Mouse (Mus musculus): ENCODE results near the gene Ralgps1. TPM values are rescaled to one million over a fixed set of nuclear protein-coding genes. Genes with fewer than 3 reads are reported as not detected.

The Ralgps1 gene
- polyA plus RNA-seq, 1 experiment from 2014 or later, result 13.7 TPM

GRCm38 (mm10) chr2:33349081-33349480 lies 22.2 kb downstream of the Ralgps1 start:
- ChIA-PET CTCF (interaction anchor here (0.7 to 6.3 kb wide), 21 partner anchors 11 to 272 kb away, joined by 3 to 65 read pairs (median 4); partner anchors contain the start of genes Angptl2 and Garnl3), POLR2A (interaction anchor here (0.6 to 1.3 kb wide), 3 partner anchors 22 to 192 kb away, joined by 3 to 5 read pairs (median 3); no protein-coding TSS in a partner anchor)
- ATAC-seq (peak; percentile 50), DNase-seq (ENCODE audit: low read depth, low spot score) (peak; percentile 89)
- no peaks in the 10 kb centered on the region for H3K27me3 ChIP-seq
- no peak for TF ChIP-seq CTCF (IDR thresholded peaks at IDR 0.05)
- in situ Hi-C loops (cut with MboI; ENCODE audit: low pct_unique_long_range_greater_than_20kb), result loop anchor here (5.0 kb wide), 1 partner anchor 192 kb away; no protein-coding TSS in a partner anchor

- in situ Hi-C loops (cut with MboI; ENCODE audit: low pct_unique_long_range_greater_than_20kb), result loop anchor here (5.0 kb wide), 1 partner anchor 191 kb away; no protein-coding TSS in a partner anchor
- no peak for ATAC-seq
- CTCF ChIA-PET, result interaction anchor here (0.7 to 6.3 kb wide), 20 partner anchors 12 to 365 kb away, joined by 3 to 65 read pairs (median 4); partner anchors contain the start of gene Angptl2
- no peak for DNase-seq (ENCODE audit: low read depth, low spot score)
- POLR2A ChIA-PET, result no interaction called here
- H3K27me3 ChIP-seq, result no peaks in the 10 kb centered on the region
- no peak for TF ChIP-seq CTCF (IDR thresholded peaks at IDR 0.05)
Observed at GRCm38 (mm10) chr2:33348260-33348659, 23.0 kb downstream of the Ralgps1 start.

- TF ChIP-seq CTCF (IDR thresholded peaks at IDR 0.05), result no peak
- in situ Hi-C loops (cut with MboI; ENCODE audit: low pct_unique_long_range_greater_than_20kb), result loop anchor here (5.0 kb wide), 1 partner anchor 190 kb away; no protein-coding TSS in a partner anchor
- ChIA-PET POLR2A (no interaction called here), CTCF (interaction anchor here (0.7 to 6.3 kb wide), 20 partner anchors 13 to 364 kb away, joined by 3 to 65 read pairs (median 4); partner anchors contain the start of gene Angptl2)
- ATAC-seq (no peak), DNase-seq (ENCODE audit: low read depth, low spot score) (no peak)
- H3K27me3 ChIP-seq, result no peaks in the 10 kb centered on the region
Observed at GRCm38 (mm10) chr2:33347607-33348006, 23.7 kb downstream of the Ralgps1 start.

- CTCF ChIA-PET, result interaction anchor here (0.7 to 6.3 kb wide), 8 partner anchors 14 to 190 kb away, joined by 3 to 65 read pairs (median 20); no protein-coding TSS in a partner anchor
Observed at GRCm38 (mm10) chr2:33346749-33347148, 24.5 kb downstream of the Ralgps1 start.

GRCm38 (mm10) chr2:33345956-33346355 lies 25.3 kb downstream of the Ralgps1 start:
- ATAC-seq (no peak), DNase-seq (ENCODE audit: low read depth, low spot score) (no peak)
- in situ Hi-C loops (cut with MboI; ENCODE audit: low pct_unique_long_range_greater_than_20kb), result loop anchor here (5.0 kb wide), 1 partner anchor 189 kb away; no protein-coding TSS in a partner anchor
- no peak for TF ChIP-seq CTCF (IDR thresholded peaks at IDR 0.05)
- no peaks in the 10 kb centered on the region for H3K27me3 ChIP-seq
- CTCF ChIA-PET, result interaction anchor here (5.0 kb wide), 1 partner anchor 189 kb away, joined by 65 read pairs; no protein-coding TSS in a partner anchor
- POLR2A ChIA-PET, result no interaction called here

More at GRCm38 (mm10) chr2:33346749-33347148, 24.5 kb downstream of the Ralgps1 start:
- no peak for TF ChIP-seq CTCF (IDR thresholded peaks at IDR 0.05)
- DNase-seq (ENCODE audit: low read depth, low spot score) (no peak), ATAC-seq (no peak)
- H3K27me3 ChIP-seq, result no peaks in the 10 kb centered on the region
- in situ Hi-C loops (cut with MboI; ENCODE audit: low pct_unique_long_range_greater_than_20kb), result loop anchor here (5.0 kb wide), 1 partner anchor 189 kb away; no protein-coding TSS in a partner anchor
- POLR2A ChIA-PET, result interaction anchor here (0.9 to 1.0 kb wide), 2 partner anchors 18 to 32 kb away, joined by 3 to 4 read pairs; no protein-coding TSS in a partner anchor

GRCm38 (mm10) chr2:33345475-33345874 lies 25.8 kb downstream of the Ralgps1 start:
- DNase-seq (ENCODE audit: low read depth, low spot score), result no peak
- TF ChIP-seq CTCF (IDR thresholded peaks at IDR 0.05), result no peak
- ChIA-PET CTCF (interaction anchor here (1.0 kb wide), 2 partner anchors 26 to 191 kb away, joined by 3 read pairs; no protein-coding TSS in a partner anchor), POLR2A (no interaction called here)
- H3K27me3 ChIP-seq, result no peaks in the 10 kb centered on the region
- no peak for ATAC-seq
- in situ Hi-C loops (cut with MboI; ENCODE audit: low pct_unique_long_range_greater_than_20kb), result loop anchor here (5.0 kb wide), 1 partner anchor 188 kb away; no protein-coding TSS in a partner anchor

- POLR2A ChIA-PET, result interaction anchor here (1.0 kb wide), 1 partner anchor 24 kb away, joined by 3 read pairs; no protein-coding TSS in a partner anchor
- CTCF ChIA-PET, result interaction anchor here (2.5 kb wide), 1 partner anchor 188 kb away, joined by 6 read pairs; no protein-coding TSS in a partner anchor
- ATAC-seq (no peak), DNase-seq (ENCODE audit: low read depth, low spot score) (no peak)
- H3K27me3 ChIP-seq, result no peaks in the 10 kb centered on the region
- no peak for TF ChIP-seq CTCF (IDR thresholded peaks at IDR 0.05)
- in situ Hi-C loops (cut with MboI; ENCODE audit: low pct_unique_long_range_greater_than_20kb), result no loop called here
Observed at GRCm38 (mm10) chr2:33343413-33343812, 27.9 kb downstream of the Ralgps1 start.

GRCm38 (mm10) chr2:33342148-33342547 lies 29.1 kb downstream of the Ralgps1 start:
- POLR2A ChIA-PET, result interaction anchor here (0.7 kb wide), 1 partner anchor 840 kb away, joined by 7 read pairs; no protein-coding TSS in a partner anchor
- DNase-seq (ENCODE audit: low read depth, low spot score), result no peak

GRCm38 (mm10) chr2:33335789-33336188 lies 35.5 kb downstream of the Ralgps1 start:
- no peak for TF ChIP-seq CTCF (IDR thresholded peaks at IDR 0.05)
- POLR2A ChIA-PET, result no interaction called here
- in situ Hi-C loops (cut with MboI; ENCODE audit: low pct_unique_long_range_greater_than_20kb), result no loop called here
- H3K27me3 ChIP-seq, result no peaks in the 10 kb centered on the region
- CTCF ChIA-PET, result interaction anchor here (1.2 kb wide), 1 partner anchor 14 kb away, joined by 4 read pairs; no protein-coding TSS in a partner anchor
- ATAC-seq, result no peak
- DNase-seq (ENCODE audit: low read depth, low spot score), result no peak

More at GRCm38 (mm10) chr2:33342148-33342547, 29.1 kb downstream of the Ralgps1 start:
- ATAC-seq, result no peak
- CTCF ChIA-PET, result interaction anchor here (1.4 to 2.5 kb wide), 3 partner anchors 9 to 187 kb away, joined by 3 to 6 read pairs (median 6); no protein-coding TSS in a partner anchor
- in situ Hi-C loops (cut with MboI; ENCODE audit: low pct_unique_long_range_greater_than_20kb), result no loop called here
- no peak for TF ChIP-seq CTCF (IDR thresholded peaks at IDR 0.05)
- no peaks in the 10 kb centered on the region for H3K27me3 ChIP-seq

GRCm38 (mm10) chr2:33329622-33330021 lies 41.7 kb downstream of the Ralgps1 start:
- no peak for ATAC-seq
- in situ Hi-C loops (cut with MboI; ENCODE audit: low pct_unique_long_range_greater_than_20kb), result no loop called here
- ChIA-PET POLR2A (interaction anchor here (1.0 to 1.6 kb wide), 2 partner anchors 9 to 17 kb away, joined by 3 to 4 read pairs; no protein-coding TSS in a partner anchor), CTCF (interaction anchor here (1.0 to 1.3 kb wide), 3 partner anchors 9 to 18 kb away, joined by 4 to 6 read pairs (median 5); no protein-coding TSS in a partner anchor)
- H3K27me3 ChIP-seq, result no peaks in the 10 kb centered on the region
- no peak for TF ChIP-seq CTCF (IDR thresholded peaks at IDR 0.05)
- DNase-seq (ENCODE audit: low read depth, low spot score), result no peak
